Mouse (Mus musculus) midbrain, postnatal 0 days (tissue): ENCODE results near the gene Igfbp2. TPM values are rescaled to one million over a fixed set of nuclear protein-coding genes. Genes with fewer than 3 reads are reported as not detected.

Experiments used
- ATAC-seq: fragments of 200-750 bp; cut with Nextera tagmentation; 2 replicates; pipeline ENCODE4 v1.8.0; 2017; ENCODE audit warnings: moderate number of reproducible peaks, mild to moderate bottlenecking, moderate TSS enrichment, moderate library complexity; ENCODE audit not compliant: low FRiP score
- DNase-seq: peaks from one replicate; pipeline ENCODE4 v3.0.0-alpha.2; 2015; ENCODE audit warnings: low spot score
- H3K27ac ChIP-seq: fragments of 300-500 bp; sonication (generic); 2 replicates; pipeline ENCODE4 v1.5.1; 2014; ENCODE audit warnings: low read depth, mild to moderate bottlenecking, low read length, mixed read lengths
- H3K27me3 ChIP-seq: fragments of 300-500 bp; sonication (generic); 2 replicates; pipeline ENCODE4 v1.6.1; 2014; ENCODE audit warnings: low read length, control low read depth, mixed read lengths; ENCODE audit not compliant: insufficient read depth
- H3K36me3 ChIP-seq: fragments of 300-500 bp; sonication (generic); 2 replicates; pipeline ENCODE4 v1.6.1; 2014; ENCODE audit warnings: low read length, control low read depth, mixed read lengths; ENCODE audit not compliant: insufficient read depth
- H3K4me1 ChIP-seq: fragments of 300-500 bp; sonication (generic); 2 replicates; pipeline ENCODE4 v1.6.1; 2014; ENCODE audit warnings: mild to moderate bottlenecking, control low read depth, antibody characterized with exemption, low read length, mixed read lengths; ENCODE audit not compliant: insufficient read depth
- H3K4me2 ChIP-seq: fragments of 300-500 bp; sonication (generic); 2 replicates; pipeline ENCODE4 v1.6.1; 2014; ENCODE audit warnings: low read depth, mild to moderate bottlenecking, low read length, mixed read lengths; ENCODE audit not compliant: poor library complexity, severe bottlenecking
- H3K4me3 ChIP-seq: fragments of 300-500 bp; sonication (generic); 2 replicates; pipeline ENCODE4 v1.5.1; 2014; ENCODE audit warnings: low read depth, mild to moderate bottlenecking, low read length, moderate library complexity
- H3K9ac ChIP-seq: fragments of 300-500 bp; sonication (generic); replicated peaks from 2 replicates; pipeline ENCODE4 v1.6.1; 2014; ENCODE audit warnings: mild to moderate bottlenecking, low read length, moderate library complexity, mixed read lengths; ENCODE audit not compliant: poor library complexity, severe bottlenecking
- H3K9me3 ChIP-seq: fragments of 300-500 bp; sonication (generic); 2 replicates; pipeline ENCODE4 v1.6.1; 2016; ENCODE audit warnings: low read length, control low read depth
- CTCF ChIP-seq: IDR thresholded peaks from 2 replicates; pipeline ENCODE4 v1.5.1; 2016; ENCODE audit warnings: antibody characterized with exemption, mild to moderate bottlenecking
- WGBS: fragments of 180-500 bp; shearing (Covaris S2); extraction: QIAGEN DNeasy Blood & Tissue Kit; methylation state at CpG from one replicate; pipeline ENCODE4 v1.1.7; 2014; 5-methylcytosine and 5-hydroxymethylcytosine counted together
- polyA plus RNA-seq: library from polyadenylated mRNA; unstranded; fragments of >200 nt; fragmentation: Nextera tagmentation; extraction: Ambion mirVana; gene quantifications from 2 replicates; pipeline ENCODE4 v1.2.1, GENCODE M21; 2015
- total RNA-seq: library from RNA; depleted of rRNA; stranded (reverse); fragments of >200 nt; gene quantifications from 2 replicates; pipeline ENCODE4 v1.2.3, GENCODE M21; 2014

The Igfbp2 gene
- total and polyA plus RNA-seq, 2 experiments from 2014 or later: 272 to 450 TPM

GRCm38 (mm10) chr1:72869681-72870614 lies 45.6 kb downstream of the Igfbp2 start:
- ATAC-seq (no peak), DNase-seq (peak; percentile 76)
- Histone ChIP-seq H3K4me3 (peak overlapping the region; percentile 57), H3K9ac (peak overlapping the region; percentile 74), H3K9me3 (no peaks in the 10 kb centered on the region), H3K4me2 (peak overlapping the region; percentile 91), H3K4me1 (0 out of 2 replicates have a peak, but pooled peaks cover 4% of the 10 kb centered on the region), H3K36me3 (no peaks in the 10 kb centered on the region), H3K27ac (peak overlapping the region; percentile 92), H3K27me3 (no peaks in the 10 kb centered on the region)
- 5% methylated on average over 22 of the region's 22 CpGs for WGBS
- no peak for TF ChIP-seq CTCF

GRCm38 (mm10) chr1:72870615-72871336 lies 46.5 kb downstream of the Igfbp2 start:
- Histone ChIP-seq H3K4me1 (0 out of 2 replicates have a peak, but pooled peaks cover 5% of the 10 kb centered on the region), H3K9me3 (no peaks in the 10 kb centered on the region), H3K27ac (peak overlapping the region; percentile 92), H3K9ac (peak overlapping the region; percentile 74), H3K36me3 (no peaks in the 10 kb centered on the region), H3K27me3 (no peaks in the 10 kb centered on the region), H3K4me2 (peak overlapping the region; percentile 91), H3K4me3 (peak overlapping the region; percentile 57)
- TF ChIP-seq CTCF: no peak
- ATAC-seq (peak; percentile 59), DNase-seq (peak; percentile 95)
- WGBS: 1% methylated on average over 20 of the region's 20 CpGs

- 0% methylated on average over 6 of the region's 6 CpGs for WGBS
- peak overlapping the region; percentile 74 for H3K9ac ChIP-seq
- DNase-seq: no peak
- no peak for ATAC-seq
- peak overlapping the region; percentile 92 for H3K27ac ChIP-seq
- H3K4me3 ChIP-seq: peak overlapping the region; percentile 57
- 0 out of 2 replicates have a peak, but pooled peaks cover 5% of the 10 kb centered on the region for H3K4me1 ChIP-seq
- no peaks in the 10 kb centered on the region for H3K9me3 ChIP-seq
- no peak for TF ChIP-seq CTCF
- no peaks in the 10 kb centered on the region for H3K27me3 ChIP-seq
- H3K4me2 ChIP-seq: peak overlapping the region; percentile 91
- no peaks in the 10 kb centered on the region for H3K36me3 ChIP-seq
These were observed 47.0 kb downstream of the Igfbp2 start for GRCm38 (mm10) chr1:72871337-72871696.

- under 1% methylated on average over 34 of the region's 34 CpGs for WGBS
These were observed 47.6 kb downstream of the Igfbp2 start for GRCm38 (mm10) chr1:72871697-72872411.

GRCm38 (mm10) chr1:72872521-72872920 lies 48.2 kb downstream of the Igfbp2 start:
- Histone ChIP-seq H3K9ac (no peak overlapping the region; the same call in 1 of the 2 replicates), H3K4me3 (peak overlapping the region; percentile 57), H3K27me3 (no peaks in the 10 kb centered on the region), H3K9me3 (no peaks in the 10 kb centered on the region), H3K36me3 (no peaks in the 10 kb centered on the region), H3K4me2 (peak overlapping the region; percentile 91), H3K4me1 (0 out of 2 replicates have a peak, but pooled peaks cover 5% of the 10 kb centered on the region), H3K27ac (peak overlapping the region; percentile 92)
- TF ChIP-seq CTCF: no peak
- peak; percentile 59 for ATAC-seq
- under 1% methylated on average over 8 of the region's 8 CpGs for WGBS
- DNase-seq: peak; percentile 92

More at GRCm38 (mm10) chr1:72871697-72872411, 47.6 kb downstream of the Igfbp2 start:
- Histone ChIP-seq H3K4me1 (0 out of 2 replicates have a peak, but pooled peaks cover 5% of the 10 kb centered on the region), H3K36me3 (no peaks in the 10 kb centered on the region), H3K27me3 (no peaks in the 10 kb centered on the region), H3K4me2 (peak overlapping the region; percentile 91), H3K9me3 (no peaks in the 10 kb centered on the region), H3K27ac (peak overlapping the region; percentile 92), H3K9ac (peak overlapping the region; percentile 74), H3K4me3 (peak overlapping the region; percentile 57)
- DNase-seq: peak; percentile 78
- no peak for TF ChIP-seq CTCF
- ATAC-seq: peak; percentile 64
